Mouse (Mus musculus) olfactory bulb, adult 2 months (tissue): ENCODE data around the gene B3gnt5.

Source experiments
- CTCF ChIP-seq: fragments of 200-500 bp; IDR thresholded peaks from 2 replicates; pipeline ENCODE4 v1.5.1; 2012; ENCODE audit warnings: low read depth, mild to moderate bottlenecking, low read length, moderate library complexity; ENCODE audit not compliant: insufficient read depth
- POLR2A ChIP-seq: fragments of 200-500 bp; IDR thresholded peaks from 2 replicates; pipeline ENCODE4 v1.6.1; 2012; ENCODE audit warnings: mild to moderate bottlenecking, low read depth, low read length, moderate library complexity; ENCODE audit not compliant: insufficient read depth

- TF ChIP-seq CTCF (no peak), POLR2A (no peak)
These were observed 1.7 kb downstream of the B3gnt5 start for GRCm38 (mm10) chr16:19761691-19762090.
